Mouse (Mus musculus) embryonic stem cell, embryonic (primary cell): ENCODE measurements around the gene Slitrk1.

Experiments used
- CTCF ChIA-PET, 4 experiments: fragments of 300-600 bp in 2 of 4; fragments of 350-600 bp in 2 of 4; sonication (Branson Sonifier 250); formaldehyde crosslinking; loops; one replicate each; lab custom pipeline; 2022; ENCODE audit warnings: inconsistent platforms in 2 of 4; lab: Charles Lee
- POLR2A ChIA-PET, 4 experiments: fragments of 300-600 bp in 2 of 4; fragments of 350-600 bp in 2 of 4; sonication (Branson Sonifier 250); formaldehyde crosslinking; loops; one replicate each; lab custom pipeline; 2022; ENCODE audit warnings: antibody characterized with exemption in 4 of 4, inconsistent platforms in 1 of 4; lab: Charles Lee

The Slitrk1 gene

DNA sequence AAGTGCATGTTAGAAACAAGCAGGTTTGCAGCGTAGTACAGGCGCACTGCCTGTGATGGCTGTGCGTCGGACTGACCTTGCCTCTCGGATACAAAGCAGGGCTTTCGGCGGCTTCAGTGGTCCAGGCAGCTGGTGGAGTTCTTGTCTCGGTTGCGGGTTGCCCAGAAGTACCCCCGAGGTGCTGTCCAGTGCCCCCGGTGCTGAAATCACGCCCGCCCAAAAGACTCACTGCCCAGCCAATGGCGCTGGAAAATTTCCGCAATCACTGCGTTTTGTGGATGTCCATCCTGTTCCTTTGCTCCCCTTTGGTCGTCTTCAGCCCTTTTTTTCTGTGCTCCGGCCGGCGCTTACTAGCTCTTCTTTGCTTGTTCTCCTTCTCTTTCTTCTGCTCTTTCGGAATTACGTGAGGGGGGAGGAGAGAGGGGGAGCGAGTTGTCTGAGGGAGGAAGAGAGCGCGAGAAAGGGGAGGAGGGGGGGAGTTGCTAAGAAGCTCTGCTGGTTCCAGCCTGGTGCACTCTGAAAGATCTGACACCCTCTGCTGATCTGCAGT is at the start of gene Slitrk1:
Slitrk1 (minus strand) TSS at position 445 of the 550 bp plus-strand sequence.
- CTCF ChIA-PET: no interaction called here
- POLR2A ChIA-PET: no interaction called here

DNA sequence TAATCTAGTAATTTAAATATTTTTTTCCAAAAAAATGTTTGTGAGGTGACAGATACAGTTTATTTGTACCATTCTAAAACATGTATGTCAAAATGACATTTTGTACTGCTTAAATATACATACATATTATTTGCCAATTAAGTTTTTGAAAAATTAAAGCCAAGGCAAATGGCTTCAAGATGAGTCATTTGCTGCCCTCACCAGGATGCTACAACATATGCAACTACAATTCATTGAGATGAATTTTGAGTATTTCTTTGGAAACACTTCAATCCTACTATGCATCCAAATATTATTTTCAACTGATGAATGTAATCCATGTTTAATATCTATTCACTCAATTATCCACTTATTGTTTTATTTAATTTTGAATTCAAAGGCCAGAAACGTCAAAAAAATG is 21.8 kb upstream of the Slitrk1 start:
- ChIA-PET POLR2A (no interaction called here), CTCF (no interaction called here)

DNA sequence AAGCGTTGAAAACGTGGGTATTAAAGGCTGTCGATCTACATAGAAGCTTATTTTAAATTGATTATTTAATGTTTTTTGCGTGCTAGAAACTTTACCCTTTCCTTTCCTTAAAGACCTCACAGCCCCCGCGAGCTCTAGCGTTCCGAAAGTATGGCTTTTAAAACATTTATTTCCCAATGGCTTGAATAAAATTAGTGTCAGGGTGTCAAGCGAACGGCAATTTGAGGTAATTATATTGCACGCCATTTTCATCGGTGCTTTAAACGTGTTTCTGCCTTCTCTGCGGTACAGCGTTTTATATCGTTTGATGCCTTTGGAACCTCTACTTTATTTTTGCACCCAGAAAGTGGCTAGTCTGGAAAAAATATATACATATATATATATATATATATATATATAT is 378 bp upstream of the Slitrk1 start:
- ChIA-PET POLR2A (no interaction called here), CTCF (no interaction called here)

DNA sequence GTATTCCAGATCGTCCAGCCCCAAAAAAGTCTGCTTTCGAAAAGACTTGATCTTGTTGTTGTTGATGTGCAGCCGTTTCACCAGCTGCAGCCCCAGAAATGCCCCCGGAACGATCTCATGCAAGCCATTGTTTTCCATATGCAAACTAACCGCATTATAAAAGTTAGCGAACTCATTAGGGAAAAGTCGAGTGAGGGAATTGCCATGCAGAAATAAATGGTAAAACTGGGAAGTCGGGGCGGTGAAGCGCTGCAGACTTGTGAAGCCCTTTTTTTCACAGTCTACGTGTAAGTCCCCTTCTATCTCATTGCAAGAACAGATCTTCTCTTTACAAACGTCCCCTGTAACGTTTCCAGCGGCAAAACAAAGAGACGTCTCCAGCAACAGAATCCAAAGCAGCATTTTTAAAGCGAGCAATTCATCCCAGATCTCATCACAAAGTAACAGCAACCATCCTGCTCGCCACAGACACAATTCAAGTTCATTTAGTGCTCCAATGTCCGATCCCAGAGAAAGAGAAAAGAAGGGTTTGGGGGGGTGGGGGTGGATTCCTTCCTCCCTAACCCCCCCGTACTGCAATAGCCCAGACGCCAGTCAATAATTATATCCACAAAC is 975 bp downstream of the Slitrk1 start:
- ChIA-PET CTCF (no interaction called here), POLR2A (no interaction called here)

DNA sequence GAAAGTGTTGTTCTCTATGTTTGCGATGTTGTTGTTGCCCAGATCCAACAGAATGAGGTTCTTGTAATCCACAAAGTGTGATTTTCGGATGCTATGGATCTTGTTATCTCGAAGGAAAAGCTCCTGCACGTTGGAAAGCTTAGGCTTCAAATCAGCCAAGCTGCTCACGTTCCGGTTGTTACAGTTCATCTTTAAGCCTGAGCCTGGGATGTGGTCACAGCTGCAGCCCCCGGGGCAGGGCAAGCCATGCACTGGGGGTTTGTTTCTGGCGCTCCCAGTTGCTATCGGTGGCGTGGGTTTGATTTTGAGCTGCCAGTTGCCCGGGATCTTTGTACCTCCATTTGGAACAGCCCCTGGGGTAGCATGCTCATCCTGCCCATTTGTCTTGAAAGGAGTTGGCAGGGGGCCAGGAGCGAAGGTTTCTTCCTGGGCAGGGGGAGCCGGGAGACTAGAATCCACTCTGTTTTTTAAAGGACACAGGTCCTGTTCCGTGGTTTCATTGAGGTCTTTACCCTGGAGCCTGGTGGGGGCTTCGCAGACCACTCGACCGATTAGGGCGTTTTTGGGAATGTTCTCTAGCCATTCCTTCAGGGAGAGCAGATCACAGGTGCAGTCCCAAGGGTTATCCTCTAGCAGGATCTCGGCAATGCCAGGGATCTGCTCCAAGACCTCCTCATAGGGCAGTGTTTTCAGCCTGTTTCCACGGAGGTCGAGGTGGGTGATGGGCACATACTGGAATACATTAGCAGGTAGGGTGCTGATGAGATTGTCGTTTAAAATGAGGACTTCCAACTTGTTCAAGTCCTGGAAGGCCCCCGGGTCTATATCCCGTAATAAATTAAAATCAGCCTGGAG is 1.7 kb downstream of the Slitrk1 start:
- CTCF ChIA-PET: no interaction called here
- POLR2A ChIA-PET: interaction anchor here in 1 of 4 experiments (0.6 kb wide), 1 partner anchor 224 kb away, joined by 5 read pairs; no protein-coding TSS in a partner anchor

DNA sequence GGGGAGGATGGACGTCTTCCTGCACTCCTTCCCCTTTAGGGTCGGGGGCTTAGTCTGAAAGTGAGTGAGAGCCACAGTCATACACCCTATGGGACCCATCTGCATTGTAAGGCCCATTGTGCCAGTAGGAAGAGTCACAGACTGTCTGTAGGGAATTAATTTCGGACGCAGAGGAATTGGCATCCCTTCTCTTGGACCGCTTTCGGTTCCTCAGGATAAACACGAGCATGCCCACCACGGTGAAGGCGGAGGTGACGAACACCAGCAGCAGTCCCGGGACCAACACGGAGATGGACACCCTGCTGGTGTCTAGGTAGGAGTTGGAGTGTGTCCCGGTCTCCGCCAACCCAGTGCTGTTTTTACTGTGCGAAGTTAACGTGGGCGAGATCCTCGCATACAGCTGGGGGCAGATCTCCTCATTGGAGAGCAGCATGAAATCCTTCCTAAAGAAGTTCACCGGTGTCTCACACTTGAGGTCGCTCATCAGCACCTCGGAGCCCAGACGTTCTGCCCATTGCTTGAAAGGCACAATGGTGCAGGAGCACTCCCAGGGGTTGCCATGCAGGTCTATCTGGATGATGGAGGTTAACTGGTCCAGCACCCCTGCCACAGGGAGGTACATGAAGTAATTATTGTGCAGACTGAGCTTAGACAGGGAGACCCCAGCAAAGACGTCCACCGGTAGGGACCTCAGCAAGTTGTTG is 2.7 kb downstream of the Slitrk1 start:
- ChIA-PET CTCF (no interaction called here), POLR2A (interaction anchor here in 1 of 4 experiments (0.6 kb wide), 1 partner anchor 224 kb away, joined by 5 read pairs; no protein-coding TSS in a partner anchor)

DNA sequence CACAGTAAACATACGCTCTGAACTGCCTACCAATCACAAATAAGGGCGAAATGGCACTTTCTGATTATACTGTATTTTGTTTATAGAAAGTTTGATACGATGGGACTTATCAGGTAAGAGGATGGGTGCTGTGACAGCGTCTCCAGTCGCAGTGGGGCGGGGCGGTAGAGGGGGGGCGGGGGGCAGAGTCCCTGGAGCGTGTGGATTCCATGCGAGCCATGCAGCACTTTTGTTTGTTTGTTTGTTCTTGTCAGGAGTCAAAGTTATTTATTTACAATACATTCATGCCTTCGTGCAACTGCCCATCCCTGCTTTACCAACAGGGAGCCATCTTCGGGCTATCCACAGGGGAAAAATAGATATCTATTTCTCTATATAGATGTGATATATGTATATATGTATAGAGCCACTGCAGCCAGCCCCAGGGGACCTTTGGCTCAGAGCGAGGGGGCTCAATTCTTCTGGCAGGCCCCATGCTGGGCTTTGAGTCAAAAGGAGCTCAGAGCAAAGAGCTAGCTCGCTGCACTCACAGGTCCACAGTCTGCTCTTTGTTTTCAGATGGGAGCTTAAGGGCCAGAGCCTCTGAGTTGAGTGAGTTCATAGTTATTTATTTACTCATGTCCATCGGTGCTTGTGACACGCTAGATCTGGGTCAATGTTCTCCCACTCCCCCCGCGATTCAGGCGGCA is 3.4 kb downstream of the Slitrk1 start:
- CTCF ChIA-PET: no interaction called here
- POLR2A ChIA-PET: no interaction called here

DNA sequence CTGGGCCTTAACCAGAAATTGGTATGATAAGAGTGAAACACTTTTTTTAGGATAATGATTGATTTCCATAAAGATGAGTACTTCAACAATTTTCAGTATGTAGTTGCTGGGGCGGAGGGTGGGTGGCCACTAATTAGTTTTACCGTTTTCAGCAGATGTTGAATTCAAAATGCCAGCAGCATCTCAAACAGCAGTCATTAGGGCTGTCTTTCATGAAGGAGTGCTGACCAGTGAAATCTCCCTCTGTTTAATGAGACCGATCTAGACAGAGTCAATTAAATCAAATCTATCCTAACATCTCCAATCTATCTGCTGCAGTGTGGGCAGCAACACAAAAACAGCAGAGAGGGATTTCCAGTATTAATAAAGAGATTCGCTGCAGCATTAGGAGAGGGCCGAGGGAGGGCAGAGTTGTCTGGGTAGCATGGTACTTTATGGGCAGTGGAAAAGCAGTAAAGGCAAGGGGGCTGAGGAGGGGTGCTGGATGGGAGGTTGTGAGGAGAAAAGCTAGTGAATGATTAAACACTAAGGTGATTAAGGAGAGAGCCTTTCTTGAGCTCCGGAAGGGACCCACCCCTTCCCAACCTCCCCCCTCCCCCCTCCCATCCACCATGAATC is 4.5 kb downstream of the Slitrk1 start:
- POLR2A ChIA-PET: interaction anchor here in 1 of 4 experiments (0.6 kb wide), 1 partner anchor 666 kb away, joined by 3 read pairs; no protein-coding TSS in a partner anchor
- CTCF ChIA-PET: no interaction called here

DNA sequence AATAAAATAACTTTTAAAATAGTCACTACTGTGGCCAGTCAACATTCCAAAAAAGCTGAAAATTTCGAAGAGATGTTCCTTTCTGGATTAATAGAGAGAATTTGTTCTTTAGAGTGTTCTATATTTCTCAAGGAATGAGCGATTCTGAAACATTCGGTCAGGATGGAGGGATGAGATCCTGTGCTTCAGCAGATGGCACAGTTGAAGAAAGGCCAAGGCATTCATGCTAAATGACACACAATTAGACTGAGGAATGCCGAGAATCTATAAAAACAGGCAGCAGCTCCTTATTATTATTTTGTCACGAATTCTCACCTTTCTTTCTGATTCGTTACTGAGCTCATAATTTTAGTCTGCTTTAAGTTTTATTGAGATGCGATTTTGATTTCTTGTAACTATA is 15.4 kb downstream of the Slitrk1 start:
- CTCF ChIA-PET: no interaction called here
- POLR2A ChIA-PET: interaction anchor here in 1 of 4 experiments (1.0 kb wide), 1 partner anchor 46 kb away, joined by 3 read pairs; no protein-coding TSS in a partner anchor

DNA sequence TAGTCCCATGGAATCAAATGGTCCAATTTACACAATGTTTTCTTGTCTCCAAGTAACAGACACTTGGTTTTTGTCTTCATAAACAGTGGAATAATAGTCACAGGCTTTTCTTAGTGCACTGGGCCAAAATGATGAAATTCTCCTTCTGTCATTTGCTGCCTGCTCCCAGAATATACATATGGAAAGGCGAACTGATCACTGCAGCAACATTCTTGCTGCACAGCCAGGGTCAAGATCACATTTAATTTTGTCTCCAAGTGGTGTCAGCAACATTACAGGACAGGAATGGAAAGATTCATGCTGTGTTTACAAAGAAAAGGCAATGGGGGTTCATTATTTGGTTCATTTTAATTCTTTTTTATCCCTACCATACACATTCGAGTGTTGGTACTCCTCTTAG is 18.5 kb downstream of the Slitrk1 start:
- CTCF ChIA-PET: no interaction called here
- POLR2A ChIA-PET: no interaction called here

DNA sequence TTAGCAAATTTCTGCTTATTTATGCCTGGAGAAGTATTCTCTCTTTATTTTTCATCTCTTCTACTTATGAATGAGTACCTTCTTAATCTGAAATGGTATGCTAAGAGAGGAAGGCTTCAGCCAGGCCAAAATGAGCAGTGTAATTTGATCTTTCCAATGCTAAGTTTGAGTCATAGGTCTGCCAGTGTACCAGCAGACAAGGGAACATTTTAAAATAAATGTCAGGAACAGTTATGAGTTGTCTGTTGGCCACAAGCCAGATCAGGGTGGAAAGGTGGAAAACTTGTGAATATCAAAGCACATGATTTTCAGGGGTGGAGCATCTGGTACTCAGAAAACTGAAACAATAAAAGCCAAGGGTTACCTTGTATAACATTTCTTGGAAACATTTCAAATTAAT is 46.1 kb downstream of the Slitrk1 start:
- POLR2A ChIA-PET: no interaction called here

DNA sequence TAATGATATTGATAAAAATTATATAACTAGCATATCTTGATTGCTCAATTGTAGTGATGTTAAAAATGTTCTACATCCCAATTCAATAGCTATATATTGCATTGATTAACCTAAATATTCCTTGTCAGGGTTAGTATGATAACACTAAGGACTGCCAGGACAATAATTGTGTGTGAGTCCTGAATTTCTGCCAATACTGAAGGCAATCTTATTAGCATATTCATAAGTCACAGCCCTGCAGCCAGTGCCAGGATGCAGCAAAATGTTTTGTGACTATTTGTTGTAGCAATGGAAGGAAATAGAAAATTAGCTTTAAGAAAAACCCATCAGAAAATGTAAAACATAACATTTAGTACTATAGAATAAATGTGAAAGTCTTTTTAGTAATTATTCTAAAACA is 49.3 kb downstream of the Slitrk1 start:
- POLR2A ChIA-PET: no interaction called here
- CTCF ChIA-PET: no interaction called here

More for the DNA sequence above, 46.1 kb downstream of the Slitrk1 start:
- CTCF ChIA-PET: no interaction called here

DNA sequence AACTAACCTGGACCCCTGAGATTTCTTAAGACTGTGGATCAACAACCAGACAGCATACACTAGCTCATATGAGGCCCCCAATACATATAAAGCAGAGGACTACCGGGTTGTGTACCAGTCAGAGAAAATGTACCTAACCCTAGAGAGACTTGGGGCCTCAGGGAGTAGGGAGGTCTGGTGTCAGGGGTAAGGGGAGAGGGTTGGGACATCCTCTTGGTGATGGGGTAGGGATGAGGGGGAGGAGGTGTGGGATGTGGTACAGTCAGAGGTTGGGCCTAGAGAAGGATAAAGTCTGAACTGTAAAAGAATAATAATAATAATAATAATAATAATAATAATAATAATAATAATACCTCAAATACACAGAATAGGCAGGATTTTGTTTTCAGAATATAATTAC is 54.6 kb downstream of the Slitrk1 start:
- ChIA-PET CTCF (no interaction called here), POLR2A (no interaction called here)
